Mouse (Mus musculus): ENCODE results near the gene Snap25.

Gene Snap25

GRCm38 (mm10) chr2:136816717-136817400 is 103.6 kb downstream of the Snap25 start:
- no peak for DNase-seq

DNA sequence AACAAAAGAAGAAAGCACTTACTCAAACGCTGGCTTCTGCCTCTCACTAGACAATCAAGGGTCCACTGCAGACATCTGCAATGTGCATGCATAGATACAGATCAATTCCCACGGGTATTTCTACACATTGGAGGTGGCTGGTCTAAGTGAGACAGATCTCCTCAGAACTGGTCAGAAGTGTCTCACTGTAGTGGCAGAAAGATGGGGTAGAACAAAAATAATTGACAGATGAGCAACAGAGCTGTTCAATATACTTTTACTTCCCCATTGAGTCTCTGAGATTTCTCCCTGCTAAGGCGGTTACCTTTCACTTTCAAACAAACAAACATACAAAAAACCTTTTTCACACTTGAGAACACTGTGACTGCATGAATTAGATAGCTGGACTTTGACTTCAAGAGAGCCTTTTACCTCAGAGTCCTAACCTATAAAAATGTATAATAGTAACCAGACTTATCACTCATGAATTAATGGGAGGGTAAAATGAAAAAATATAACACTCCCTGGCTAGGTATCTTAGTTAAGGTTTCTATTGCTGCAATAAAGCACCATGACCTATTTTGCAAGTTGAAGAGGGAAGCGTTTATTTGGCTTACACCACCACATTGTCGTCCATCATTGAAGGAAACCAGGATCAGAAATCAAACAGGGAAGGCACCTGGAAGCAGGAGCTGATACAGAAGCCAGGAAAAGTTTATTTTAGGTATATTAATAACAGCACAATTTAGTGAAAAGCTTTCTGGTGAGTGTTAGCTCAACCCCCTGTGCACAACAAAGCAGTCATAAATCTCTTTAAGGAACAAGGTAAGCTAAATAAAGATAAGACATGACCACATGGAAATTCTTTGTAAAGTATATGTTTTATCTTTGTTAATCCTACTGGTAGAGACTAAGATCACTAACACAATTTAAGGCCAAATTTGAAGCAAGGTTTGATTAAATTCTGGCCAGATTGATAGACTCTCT is 110.8 kb downstream of the Snap25 start:
- DNase-seq = no peak

- DNase-seq = peak in 1 of 2 experiments; percentile 26
Measured at GRCm38 (mm10) chr2:136827612-136828011, 114.4 kb downstream of the Snap25 start.

All from lung, postnatal 4 days (tissue).